Mouse (Mus musculus): ENCODE results near the gene Gucy2g. TPM values are rescaled to one million over a fixed set of nuclear protein-coding genes. Genes with fewer than 3 reads are reported as not detected.
"Not testable (repeated sequence)": the region's sequence is repeated elsewhere in the genome, so short reads cannot be mapped to it uniquely, and the experiment has no call there.

Gucy2g gene
- polyA plus RNA-seq, 1 experiment from 2014 or later: 0.05 TPM

DNA sequence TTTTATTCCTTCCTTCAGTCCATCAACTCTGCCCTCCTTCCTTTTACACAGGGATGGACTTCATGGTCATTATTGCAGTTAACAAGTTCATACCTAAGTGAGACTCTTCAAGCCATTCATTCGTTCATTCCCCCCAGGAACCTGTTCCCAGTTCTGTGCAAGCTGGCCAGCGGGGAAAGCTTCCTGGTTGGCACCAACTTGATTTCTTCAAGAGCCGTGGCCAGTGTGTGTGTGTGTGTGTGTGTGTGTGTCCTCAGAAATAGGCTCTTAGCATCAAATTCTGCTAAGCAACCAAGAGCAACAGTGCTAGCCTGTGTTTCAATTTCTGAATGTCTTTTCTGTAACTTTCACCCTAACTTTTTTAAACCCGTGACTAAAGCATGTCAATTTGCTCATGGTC is 75.1 kb downstream of the Gucy2g start:
- WGBS: 86% methylated on average over 4 of the region's 4 CpGs
- no peaks in the 10 kb centered on the region for H3K9me3 ChIP-seq (ENCODE audit: control insufficient read depth, low read length)
- H3K9ac ChIP-seq (replicated peaks; ENCODE audit: low read depth, low read length): no peak overlapping the region
- H3K36me3 ChIP-seq (ENCODE audit: control insufficient read depth, insufficient read depth, low read length): no peaks in the 10 kb centered on the region
- no peak overlapping the region for H3K4me2 ChIP-seq (ENCODE audit: low read depth, low read length)
- H3K4me3 ChIP-seq (ENCODE audit: low read depth, low read length): no peak overlapping the region
- H3K27ac ChIP-seq (ENCODE audit: low read depth, low read length): no peak overlapping the region
- ATAC-seq (ENCODE audit: low read depth): no peak
- H3K4me1 ChIP-seq (ENCODE audit: control insufficient read depth, insufficient read depth, low read length): no peaks in the 10 kb centered on the region
- no peaks in the 10 kb centered on the region for H3K27me3 ChIP-seq (ENCODE audit: control insufficient read depth, insufficient read depth, low read length)

DNA sequence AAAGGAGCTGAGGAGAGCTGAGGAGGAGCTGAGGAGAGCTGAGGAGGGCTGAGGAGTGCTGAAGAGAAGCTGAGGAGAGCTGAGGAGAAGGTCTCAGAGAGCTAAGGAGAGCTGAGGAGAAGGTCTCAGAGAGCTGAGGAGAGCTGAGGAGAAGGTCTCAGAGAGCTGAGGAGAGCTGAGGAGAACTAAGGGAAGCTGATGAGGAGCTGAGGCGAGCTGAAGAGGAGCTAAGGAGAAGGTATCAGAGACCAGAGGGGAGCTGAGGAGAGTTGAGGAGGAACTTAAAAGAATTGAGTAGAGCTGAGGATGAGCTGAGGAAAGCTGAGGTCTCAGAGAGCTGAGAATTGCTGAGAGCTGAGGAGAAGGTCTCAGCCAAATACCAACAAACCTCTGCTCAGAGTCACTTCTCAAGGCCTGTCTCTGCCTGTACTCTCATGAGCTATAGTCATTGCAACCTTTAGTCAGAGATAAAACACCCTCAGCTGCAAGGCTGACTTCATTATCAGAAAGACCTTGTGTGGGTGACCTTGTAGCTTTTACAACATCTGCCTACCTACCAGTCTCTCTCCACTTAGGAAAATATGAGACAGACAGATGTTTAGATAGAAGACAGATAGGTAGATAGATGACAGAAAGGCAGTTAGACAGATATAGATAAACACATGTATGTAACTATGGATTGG is 75.7 kb downstream of the Gucy2g start:
- no peak overlapping the region for H3K27ac ChIP-seq (ENCODE audit: low read depth, low read length)
- H3K4me1 ChIP-seq (ENCODE audit: control insufficient read depth, insufficient read depth, low read length): no peaks in the 10 kb centered on the region
- no peak overlapping the region for H3K4me3 ChIP-seq (ENCODE audit: low read depth, low read length)
- H3K36me3 ChIP-seq (ENCODE audit: control insufficient read depth, insufficient read depth, low read length): no peaks in the 10 kb centered on the region
- ATAC-seq (ENCODE audit: low read depth): no peak
- H3K9ac ChIP-seq (replicated peaks; ENCODE audit: low read depth, low read length): no peak overlapping the region
- WGBS: 88% methylated on average over 1 of the region's 1 CpGs
- H3K4me2 ChIP-seq (ENCODE audit: low read depth, low read length): no peak overlapping the region
- H3K9me3 ChIP-seq (ENCODE audit: control insufficient read depth, low read length): no peaks in the 10 kb centered on the region
- no peaks in the 10 kb centered on the region for H3K27me3 ChIP-seq (ENCODE audit: control insufficient read depth, insufficient read depth, low read length)

DNA sequence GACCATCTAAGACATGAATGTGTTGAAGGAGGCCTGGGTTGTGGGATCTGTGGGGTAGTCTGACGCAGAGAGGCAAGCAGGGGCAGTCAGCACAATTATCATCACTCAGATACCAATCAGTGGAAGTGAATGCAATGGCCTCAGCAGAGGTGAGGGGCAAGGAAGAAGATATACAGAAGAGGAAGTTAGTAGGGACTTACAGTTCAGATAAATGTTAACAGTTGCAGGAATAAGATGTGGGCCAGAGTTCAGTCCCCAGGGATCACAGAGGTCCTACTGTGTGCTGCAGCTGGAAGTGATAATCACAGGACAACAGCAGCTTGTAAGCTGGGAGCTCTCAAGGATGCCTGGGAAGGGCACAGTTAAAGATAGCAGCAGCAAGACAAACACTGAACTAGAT is 76.9 kb downstream of the Gucy2g start:
- no peak overlapping the region for H3K27ac ChIP-seq (ENCODE audit: low read depth, low read length)
- H3K4me2 ChIP-seq (ENCODE audit: low read depth, low read length): no peak overlapping the region
- no peaks in the 10 kb centered on the region for H3K9me3 ChIP-seq (ENCODE audit: control insufficient read depth, low read length)
- H3K4me3 ChIP-seq (ENCODE audit: low read depth, low read length): no peak overlapping the region
- H3K4me1 ChIP-seq (ENCODE audit: control insufficient read depth, insufficient read depth, low read length): no peaks in the 10 kb centered on the region
- no peaks in the 10 kb centered on the region for H3K27me3 ChIP-seq (ENCODE audit: control insufficient read depth, insufficient read depth, low read length)
- H3K9ac ChIP-seq (replicated peaks; ENCODE audit: low read depth, low read length): no peak overlapping the region
- 90% methylated on average over 1 of the region's 1 CpGs for WGBS
- no peaks in the 10 kb centered on the region for H3K36me3 ChIP-seq (ENCODE audit: control insufficient read depth, insufficient read depth, low read length)
- no peak for ATAC-seq (ENCODE audit: low read depth)

DNA sequence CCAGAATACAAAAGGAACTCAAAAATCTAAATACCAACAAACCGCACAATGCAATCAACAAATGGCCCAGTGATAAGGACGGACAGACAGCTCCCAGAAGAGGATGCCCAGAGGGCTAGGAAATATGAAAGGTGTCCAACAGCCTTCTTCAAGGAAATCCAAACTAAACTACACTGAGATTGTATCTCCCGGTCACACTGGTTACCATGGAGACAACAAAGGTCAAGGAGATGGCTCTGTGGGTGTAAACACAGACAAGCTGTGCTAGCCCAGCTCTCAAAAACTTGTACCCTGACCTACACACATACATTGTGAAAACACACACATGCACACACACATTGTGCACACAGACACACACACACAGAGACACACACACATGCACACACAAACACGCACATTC is 78.8 kb downstream of the Gucy2g start:
- Histone ChIP-seq H3K9ac (replicated peaks; ENCODE audit: low read depth, low read length) (no peak overlapping the region), H3K36me3 (ENCODE audit: control insufficient read depth, insufficient read depth, low read length) (no peaks in the 10 kb centered on the region), H3K27ac (ENCODE audit: low read depth, low read length) (no peak overlapping the region), H3K27me3 (ENCODE audit: control insufficient read depth, insufficient read depth, low read length) (no peaks in the 10 kb centered on the region), H3K4me3 (ENCODE audit: low read depth, low read length) (no peak overlapping the region), H3K4me2 (ENCODE audit: low read depth, low read length) (no peak overlapping the region), H3K9me3 (ENCODE audit: control insufficient read depth, low read length) (no peaks in the 10 kb centered on the region), H3K4me1 (ENCODE audit: control insufficient read depth, insufficient read depth, low read length) (no peaks in the 10 kb centered on the region)
- 75% methylated on average over 4 of the region's 4 CpGs for WGBS
- ATAC-seq (ENCODE audit: low read depth): no peak

DNA sequence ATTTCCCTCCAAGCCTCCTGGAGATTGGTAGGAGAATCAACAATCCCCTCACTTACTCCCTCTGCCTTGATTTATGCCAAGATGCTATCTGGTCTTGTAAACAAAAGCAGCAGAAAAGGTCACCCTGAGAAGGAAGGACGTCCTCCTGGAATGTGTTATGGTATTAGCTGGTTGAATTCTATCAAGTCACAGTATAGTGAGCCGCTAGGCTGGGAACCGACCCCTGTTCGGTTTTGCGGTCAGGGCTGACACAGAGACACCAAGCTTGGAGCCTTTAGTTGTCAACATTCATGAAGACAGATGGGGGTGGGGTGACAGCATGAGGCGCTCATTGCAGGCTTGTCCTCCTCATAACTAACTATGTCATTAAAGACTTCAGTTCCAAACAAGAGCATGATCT is 81.2 kb downstream of the Gucy2g start:
- H3K27ac ChIP-seq (ENCODE audit: low read depth, low read length): no peak overlapping the region
- no peaks in the 10 kb centered on the region for H3K36me3 ChIP-seq (ENCODE audit: control insufficient read depth, insufficient read depth, low read length)
- no peaks in the 10 kb centered on the region for H3K9me3 ChIP-seq (ENCODE audit: control insufficient read depth, low read length)
- H3K4me3 ChIP-seq (ENCODE audit: low read depth, low read length): no peak overlapping the region
- 79% methylated on average over 6 of the region's 6 CpGs for WGBS
- H3K4me2 ChIP-seq (ENCODE audit: low read depth, low read length): no peak overlapping the region
- H3K27me3 ChIP-seq (ENCODE audit: control insufficient read depth, insufficient read depth, low read length): no peaks in the 10 kb centered on the region
- no peak for ATAC-seq (ENCODE audit: low read depth)
- H3K9ac ChIP-seq (replicated peaks; ENCODE audit: low read depth, low read length): no peak overlapping the region
- H3K4me1 ChIP-seq (ENCODE audit: control insufficient read depth, insufficient read depth, low read length): no peaks in the 10 kb centered on the region

DNA sequence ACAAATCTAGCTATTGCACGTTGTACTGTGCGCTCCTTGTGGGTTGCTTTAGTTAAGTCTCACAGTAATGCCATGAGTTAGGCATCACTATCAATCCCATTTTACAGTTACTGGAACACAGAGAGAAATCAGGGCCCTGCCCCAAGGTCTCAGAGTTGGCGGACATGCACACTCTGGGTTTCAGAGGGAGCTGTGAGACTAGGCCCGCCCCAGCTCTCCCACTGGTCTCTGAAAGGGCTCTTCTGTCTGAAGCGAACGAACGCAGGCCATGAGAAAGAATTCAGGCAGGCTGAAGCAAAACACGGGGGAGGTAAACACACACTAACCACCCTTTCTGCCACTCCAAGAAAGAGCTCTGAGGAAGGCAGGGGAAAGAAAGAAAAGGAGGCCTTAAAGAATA is 82.4 kb downstream of the Gucy2g start:
- H3K4me1 ChIP-seq (ENCODE audit: control insufficient read depth, insufficient read depth, low read length): no peaks in the 10 kb centered on the region
- H3K27me3 ChIP-seq (ENCODE audit: control insufficient read depth, insufficient read depth, low read length): no peaks in the 10 kb centered on the region
- H3K27ac ChIP-seq (ENCODE audit: low read depth, low read length): no peak overlapping the region
- no peak overlapping the region for H3K9ac ChIP-seq (replicated peaks; ENCODE audit: low read depth, low read length)
- no peak for ATAC-seq (ENCODE audit: low read depth)
- H3K4me3 ChIP-seq (ENCODE audit: low read depth, low read length): no peak overlapping the region
- no peaks in the 10 kb centered on the region for H3K9me3 ChIP-seq (ENCODE audit: control insufficient read depth, low read length)
- 67% methylated on average over 8 of the region's 8 CpGs for WGBS
- no peaks in the 10 kb centered on the region for H3K36me3 ChIP-seq (ENCODE audit: control insufficient read depth, insufficient read depth, low read length)
- H3K4me2 ChIP-seq (ENCODE audit: low read depth, low read length): no peak overlapping the region

DNA sequence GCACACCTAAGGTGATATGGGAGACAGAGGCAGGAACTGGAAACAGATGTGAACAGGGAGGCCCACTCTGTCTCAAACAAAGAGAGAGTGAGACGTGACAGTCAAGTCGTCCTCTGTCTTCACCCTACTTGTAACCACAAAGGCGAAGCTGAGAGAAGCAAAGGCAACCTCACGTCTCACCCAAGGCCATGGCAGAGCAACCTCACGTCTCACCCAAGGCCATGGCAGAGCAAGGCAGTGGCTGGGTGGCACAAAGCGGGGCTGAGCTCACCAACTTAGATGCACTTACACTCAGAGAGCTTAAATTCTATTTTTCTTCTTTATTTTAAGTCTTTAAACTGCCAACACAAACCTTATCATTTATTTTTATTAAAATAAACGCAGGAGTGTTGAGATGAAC is 84.0 kb downstream of the Gucy2g start:
- no peaks in the 10 kb centered on the region for H3K9me3 ChIP-seq (ENCODE audit: control insufficient read depth, low read length)
- no peak overlapping the region for H3K4me3 ChIP-seq (ENCODE audit: low read depth, low read length)
- no peaks in the 10 kb centered on the region for H3K36me3 ChIP-seq (ENCODE audit: control insufficient read depth, insufficient read depth, low read length)
- WGBS: 93% methylated on average over 7 of the region's 7 CpGs
- H3K9ac ChIP-seq (replicated peaks; ENCODE audit: low read depth, low read length): no peak overlapping the region
- H3K4me2 ChIP-seq (ENCODE audit: low read depth, low read length): no peak overlapping the region
- no peaks in the 10 kb centered on the region for H3K4me1 ChIP-seq (ENCODE audit: control insufficient read depth, insufficient read depth, low read length)
- H3K27me3 ChIP-seq (ENCODE audit: control insufficient read depth, insufficient read depth, low read length): no peaks in the 10 kb centered on the region
- ATAC-seq (ENCODE audit: low read depth): no peak
- H3K27ac ChIP-seq (ENCODE audit: low read depth, low read length): no peak overlapping the region

DNA sequence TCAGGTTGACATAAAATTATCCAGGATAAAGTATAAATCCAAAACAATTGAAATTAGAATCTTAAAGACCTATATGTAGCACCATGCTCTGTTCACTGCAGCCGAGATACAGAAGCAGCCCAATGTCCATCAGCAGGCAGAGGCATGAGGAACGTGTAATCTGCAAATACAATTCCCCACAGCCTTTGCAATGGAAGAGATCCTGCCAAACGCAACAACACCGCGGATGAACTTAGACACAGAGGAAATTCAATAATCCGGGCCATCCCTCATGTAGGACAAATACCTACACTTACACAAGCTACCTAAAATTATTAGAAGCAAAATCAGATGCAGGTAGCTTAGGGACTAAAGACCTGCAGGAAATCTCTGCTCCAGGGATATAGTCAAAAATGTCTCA is 88.1 kb downstream of the Gucy2g start:
- no peak overlapping the region for H3K9ac ChIP-seq (replicated peaks; ENCODE audit: low read depth, low read length)
- no peaks in the 10 kb centered on the region for H3K9me3 ChIP-seq (ENCODE audit: control insufficient read depth, low read length)
- H3K27me3 ChIP-seq (ENCODE audit: control insufficient read depth, insufficient read depth, low read length): no peaks in the 10 kb centered on the region
- H3K4me1 ChIP-seq (ENCODE audit: control insufficient read depth, insufficient read depth, low read length): no peaks in the 10 kb centered on the region
- H3K36me3 ChIP-seq (ENCODE audit: control insufficient read depth, insufficient read depth, low read length): no peaks in the 10 kb centered on the region
- no peak for ATAC-seq (ENCODE audit: low read depth)
- no peak overlapping the region for H3K4me3 ChIP-seq (ENCODE audit: low read depth, low read length)
- 94% methylated on average over 6 of the region's 6 CpGs for WGBS
- no peak overlapping the region for H3K27ac ChIP-seq (ENCODE audit: low read depth, low read length)
- H3K4me2 ChIP-seq (ENCODE audit: low read depth, low read length): no peak overlapping the region

DNA sequence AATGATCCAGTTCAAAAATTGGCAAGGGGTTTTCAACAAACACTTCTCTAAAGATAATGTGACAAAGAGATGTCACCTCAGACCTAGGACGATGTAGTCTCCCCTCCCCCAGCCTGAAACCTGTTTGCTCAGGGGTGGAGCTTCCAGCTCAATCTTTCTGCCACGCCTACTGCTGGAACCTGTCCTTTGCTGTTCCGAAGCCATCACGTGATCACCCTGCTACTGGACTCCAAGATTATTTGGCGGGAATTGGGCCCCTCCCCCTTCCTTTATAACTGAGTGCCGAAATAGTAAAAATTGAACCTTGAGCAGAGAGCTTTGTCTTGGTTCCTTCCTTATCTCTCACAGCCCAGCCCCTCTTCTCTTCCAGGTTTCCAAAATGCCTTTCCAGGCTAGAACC is 88.8 kb downstream of the Gucy2g start:
- not testable (repeated sequence) for H3K4me1 ChIP-seq (ENCODE audit: control insufficient read depth, insufficient read depth, low read length); H3K9ac ChIP-seq (replicated peaks; ENCODE audit: low read depth, low read length); H3K4me3 ChIP-seq (ENCODE audit: low read depth, low read length); H3K9me3 ChIP-seq (ENCODE audit: control insufficient read depth, low read length); H3K27me3 ChIP-seq (ENCODE audit: control insufficient read depth, insufficient read depth, low read length); ATAC-seq (ENCODE audit: low read depth); H3K27ac ChIP-seq (ENCODE audit: low read depth, low read length); H3K36me3 ChIP-seq (ENCODE audit: control insufficient read depth, insufficient read depth, low read length); H3K4me2 ChIP-seq (ENCODE audit: low read depth, low read length)
- WGBS: 79% methylated on average over 5 of the region's 6 CpGs
